Mouse (Mus musculus): Measurements from ENCODE around the gene Ptprs. TPM values are rescaled to one million over a fixed set of nuclear protein-coding genes. Genes with fewer than 3 reads are reported as not detected.

Ptprs gene
- total and polyA plus RNA-seq, 3 experiments = 51.6 to 324 (median 80.9) TPM

DNA sequence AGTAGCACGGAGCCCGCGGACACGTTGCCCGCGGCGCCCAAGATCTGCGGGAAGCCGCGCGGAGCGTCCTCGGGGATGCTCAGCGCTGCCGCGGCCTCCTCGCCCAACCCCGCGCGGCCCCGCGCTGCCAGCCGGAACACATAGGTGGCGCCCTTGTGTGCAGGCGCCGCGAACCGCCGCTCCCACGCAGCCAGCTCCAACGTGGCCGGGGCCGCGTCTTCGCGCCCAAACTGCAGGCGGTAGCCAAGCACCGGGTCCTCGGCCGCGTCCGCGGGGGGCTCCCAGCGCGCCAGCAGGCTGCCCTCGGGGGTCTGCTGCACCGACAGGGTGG lies 50.7 kb downstream of the Ptprs start:
- no peaks in the 10 kb centered on the region for H3K27me3 ChIP-seq (ENCODE audit: control insufficient read depth in 1 of 2, insufficient read depth in 2 of 2, low read length in 2 of 2)

GRCm38 (mm10) chr17:56424726-56425583 lies 51.3 kb downstream of the Ptprs start:
- no peak overlapping the region for H3K27ac ChIP-seq (ENCODE audit: control insufficient read depth, low read depth, low read length)
- DNase-seq (ENCODE audit: low read depth, low spot score) = no peak
- no peaks in the 10 kb centered on the region for H3K27me3 ChIP-seq (ENCODE audit: control insufficient read depth in 1 of 2, insufficient read depth in 2 of 2, low read length in 2 of 2)
- no peak overlapping the region for H3K4me3 ChIP-seq (ENCODE audit: control insufficient read depth in 1 of 2, insufficient read depth in 1 of 2, low read depth in 2 of 2, low read length in 2 of 2)
- H3K9me3 ChIP-seq (replicated peaks; ENCODE audit: insufficient read depth, low read length) = no peaks in the 10 kb centered on the region
- no peaks in the 10 kb centered on the region; a peak in 2 of 4 replicates for H3K36me3 ChIP-seq (ENCODE audit: control insufficient read depth in 1 of 2, insufficient read depth in 2 of 2, low read length in 2 of 2)
- no peaks in the 10 kb centered on the region for H3K79me2 ChIP-seq (ENCODE audit: control insufficient read depth, insufficient read depth, low read length, poor library complexity)
- H3K4me1 ChIP-seq (ENCODE audit: control insufficient read depth in 1 of 2, insufficient read depth in 2 of 2, low read length in 2 of 2) = no peaks in the 10 kb centered on the region
- no peak overlapping the region for H3K9ac ChIP-seq (ENCODE audit: control insufficient read depth, low read depth, low read length, poor library complexity, severe bottlenecking)
- no peak for TF ChIP-seq TCF12 (IDR thresholded peaks at IDR 0.05; ENCODE audit: low read depth, low read length)
- no peak for TF ChIP-seq NELFE (IDR thresholded peaks at IDR 0.05; ENCODE audit: low read depth, low read length)
- TF ChIP-seq RAD21 (IDR thresholded peaks at IDR 0.05; ENCODE audit: low read depth, low read length) = no peak
- TF ChIP-seq TAL1 (IDR thresholded peaks at IDR 0.05; ENCODE audit: low read length) = no peak
- TF ChIP-seq POLR2AphosphoS5 (IDR thresholded peaks at IDR 0.05; ENCODE audit: borderline replicate concordance, low read depth, low read length) = no peak
- TF ChIP-seq E2F4 (IDR thresholded peaks at IDR 0.05; ENCODE audit: borderline replicate concordance, low read depth, low read length) = no peak
- no peak for TF ChIP-seq GATA1 (IDR thresholded peaks at IDR 0.05; ENCODE audit: low read depth, low read length)
- no peak for TF ChIP-seq EP300 (IDR thresholded peaks at IDR 0.05; ENCODE audit: low read depth in 1 of 2, low read length in 2 of 2)
- TF ChIP-seq ETS1 (IDR thresholded peaks at IDR 0.05; ENCODE audit: low read depth, low read length) = no peak
- TF ChIP-seq CHD2 (IDR thresholded peaks at IDR 0.05; ENCODE audit: low read length) = no peak

More for the DNA sequence above, 50.7 kb downstream of the Ptprs start:
- no peak overlapping the region for H3K9ac ChIP-seq (ENCODE audit: control insufficient read depth, low read depth, low read length, poor library complexity, severe bottlenecking)
- DNase-seq (ENCODE audit: low read depth, low spot score) = no peak
- no peaks in the 10 kb centered on the region for H3K4me1 ChIP-seq (ENCODE audit: control insufficient read depth in 1 of 2, insufficient read depth in 2 of 2, low read length in 2 of 2)
- H3K36me3 ChIP-seq (ENCODE audit: control insufficient read depth in 1 of 2, insufficient read depth in 2 of 2, low read length in 2 of 2) = no peaks in the 10 kb centered on the region; a peak in 2 of 4 replicates
- no peaks in the 10 kb centered on the region for H3K79me2 ChIP-seq (ENCODE audit: control insufficient read depth, insufficient read depth, low read length, poor library complexity)
- H3K4me3 ChIP-seq (ENCODE audit: control insufficient read depth in 1 of 2, insufficient read depth in 1 of 2, low read depth in 2 of 2, low read length in 2 of 2) = no peak overlapping the region
- H3K9me3 ChIP-seq (replicated peaks; ENCODE audit: insufficient read depth, low read length) = no peaks in the 10 kb centered on the region
- TF ChIP-seq CTCF (IDR thresholded peaks at IDR 0.05 in 2 of 3, conservative IDR thresholded peaks at IDR 0.05 in 1 of 3; ENCODE audit: control insufficient read depth in 1 of 3, insufficient read depth in 1 of 3, low read depth in 2 of 3, low read length in 3 of 3, poor library complexity in 1 of 3, severe bottlenecking in 1 of 3) (peak in 1 of 3 experiments; percentile 14; a peak in 2 of 6 replicates), MXI1 (IDR thresholded peaks at IDR 0.05; ENCODE audit: low read depth, low read length) (no peak)
- H3K27ac ChIP-seq (ENCODE audit: control insufficient read depth, low read depth, low read length) = no peak overlapping the region

DNA sequence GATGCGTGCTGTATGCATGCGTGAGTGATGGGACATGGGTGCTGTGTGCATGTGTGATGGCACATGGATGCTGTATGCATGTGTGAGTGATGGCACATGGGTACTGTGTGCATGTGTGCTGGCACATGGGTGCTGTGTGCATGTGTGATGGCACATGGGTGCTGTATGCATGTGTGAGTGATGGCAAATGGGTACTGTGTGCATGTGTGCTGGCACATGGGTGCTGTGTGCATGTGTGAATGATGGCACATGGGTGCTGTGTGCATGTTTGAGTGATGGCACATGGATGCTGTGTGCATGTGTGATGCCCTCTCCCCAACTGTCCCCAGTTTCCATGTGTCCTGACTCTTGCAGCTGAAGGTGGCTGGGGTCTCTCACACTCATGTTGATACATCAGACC lies 56.3 kb downstream of the Ptprs start:
- Histone ChIP-seq H3K9me3 (replicated peaks; ENCODE audit: insufficient read depth, low read length) (no peaks in the 10 kb centered on the region), H3K9ac (ENCODE audit: control insufficient read depth, low read depth, low read length, poor library complexity, severe bottlenecking) (no peak overlapping the region), H3K27ac (ENCODE audit: control insufficient read depth, low read depth, low read length) (no peak overlapping the region), H3K79me2 (ENCODE audit: control insufficient read depth, insufficient read depth, low read length, poor library complexity) (no peaks in the 10 kb centered on the region), H3K4me3 (ENCODE audit: control insufficient read depth in 1 of 2, insufficient read depth in 1 of 2, low read depth in 2 of 2, low read length in 2 of 2) (no peak overlapping the region), H3K27me3 (ENCODE audit: control insufficient read depth in 1 of 2, insufficient read depth in 2 of 2, low read length in 2 of 2) (no peaks in the 10 kb centered on the region), H3K4me1 (ENCODE audit: control insufficient read depth in 1 of 2, insufficient read depth in 2 of 2, low read length in 2 of 2) (no peaks in the 10 kb centered on the region), H3K36me3 (ENCODE audit: control insufficient read depth in 1 of 2, insufficient read depth in 2 of 2, low read length in 2 of 2) (peaks cover 0 to 3% of the 10 kb centered on the region in 2 experiments; a peak in 2 of 4 replicates)
- TF ChIP-seq E2F4 (IDR thresholded peaks at IDR 0.05; ENCODE audit: borderline replicate concordance, low read depth, low read length) (no peak), POLR2AphosphoS5 (IDR thresholded peaks at IDR 0.05; ENCODE audit: borderline replicate concordance, low read depth, low read length) (peak; percentile 79; the same call in 1 of the 2 replicates)
- no peak for DNase-seq (ENCODE audit: low read depth, low spot score)
